Mouse (Mus musculus): Measurements from ENCODE around the gene Ankar.

DNA sequence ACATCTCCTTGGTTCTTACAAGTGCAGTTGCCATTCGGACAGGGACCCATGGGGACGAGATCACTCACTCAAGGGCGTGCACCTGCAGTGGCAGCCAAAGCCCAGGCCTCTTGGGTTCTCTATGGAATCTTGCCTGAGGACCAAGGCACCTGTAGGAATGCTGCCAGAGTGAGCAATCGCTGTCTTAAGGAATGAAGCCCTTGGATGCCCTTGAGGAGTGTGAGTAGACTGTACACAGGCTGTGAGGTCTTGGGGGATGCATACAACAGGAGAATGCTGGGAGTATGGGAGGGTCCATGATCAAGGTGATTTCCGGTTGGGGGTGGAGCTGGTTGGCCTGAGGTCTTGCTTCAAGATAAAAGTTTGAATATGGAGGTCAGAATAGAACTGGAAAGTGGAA, 41.0 kb upstream of the Ankar start:
- no peak for TF ChIP-seq CTCF (IDR thresholded peaks at IDR 0.05; ENCODE audit: low read depth, low read length)
- TF ChIP-seq GATA1 (IDR thresholded peaks at IDR 0.05; ENCODE audit: borderline replicate concordance, low read length): no peak

Measured in G1E (cell line).